Mouse (Mus musculus) stomach, postnatal 0 days (tissue): ENCODE results near the gene Dock1.

Experiments used
- CTCF ChIP-seq: IDR thresholded peaks from 2 replicates; pipeline ENCODE4 v1.5.1; 2016; ENCODE audit warnings: antibody characterized with exemption, low read depth, mild to moderate bottlenecking, moderate library complexity
- EP300 ChIP-seq: optimal IDR thresholded peaks from 2 replicates; pipeline ENCODE3; 2016; ENCODE audit warnings: antibody characterized with exemption

- no peak for TF ChIP-seq CTCF
- no peak for TF ChIP-seq EP300
Measured at GRCm38 (mm10) chr7:135002216-135002615, 331.8 kb downstream of the Dock1 start.
